Mouse (Mus musculus): ENCODE data around the gene Bicral. TPM values are rescaled to one million over a fixed set of nuclear protein-coding genes. Genes with fewer than 3 reads are reported as not detected.

Gene Bicral
- polyA plus RNA-seq, 1 experiment: 35.9 TPM

- Histone ChIP-seq H3K4me3 (replicated peaks; ENCODE audit: insufficient read depth, low read depth, low read length) (peak within 1 kb of the TSS; percentile 84), H3K4me1 (ENCODE audit: control insufficient read depth, insufficient read depth, low read length) (peaks cover 15% of the 10 kb centered on the region), H3K27ac (ENCODE audit: insufficient read depth, low read length) (peak within 1 kb of the TSS; percentile 89), H3K27me3 (ENCODE audit: control insufficient read depth, insufficient read depth, low read length) (no peaks in the 10 kb centered on the region)
- DNase-seq: peak; percentile 97 to 98
- TF ChIP-seq CTCF (IDR thresholded peaks at IDR 0.05; ENCODE audit: borderline replicate concordance, insufficient read depth, low read depth, low read length) (no peak), POLR2A (IDR thresholded peaks at IDR 0.05; ENCODE audit: borderline replicate concordance, insufficient read depth, low read length) (peak; percentile 96)
- WGBS: under 1% methylated on average over 40 of the region's 40 CpGs
These were observed 32.0 kb upstream of the Bicral start, which contains the start of gene Tbcc for GRCm38 (mm10) chr17:46890116-46890815. TSS of gene Tbcc (plus strand) at chr17:46890684.

- peaks cover 15% of the 10 kb centered on the region for H3K4me1 ChIP-seq (ENCODE audit: control insufficient read depth, insufficient read depth, low read length)
- peak; percentile 60 for TF ChIP-seq POLR2A (IDR thresholded peaks at IDR 0.05; ENCODE audit: borderline replicate concordance, insufficient read depth, low read length)
- no peak for TF ChIP-seq CTCF (IDR thresholded peaks at IDR 0.05; ENCODE audit: borderline replicate concordance, insufficient read depth, low read depth, low read length)
- under 1% methylated on average over 44 of the region's 44 CpGs for WGBS
These were observed 31.3 kb upstream of the Bicral start for GRCm38 (mm10) chr17:46889450-46890084.

GRCm38 (mm10) chr17:46888511-46889212 lies 30.4 kb upstream of the Bicral start:
- DNase-seq: peak; percentile 67 to 76
- TF ChIP-seq POLR2A (IDR thresholded peaks at IDR 0.05; ENCODE audit: borderline replicate concordance, insufficient read depth, low read length) (no peak), CTCF (IDR thresholded peaks at IDR 0.05; ENCODE audit: borderline replicate concordance, insufficient read depth, low read depth, low read length) (peak; percentile 76)
- no peak overlapping the region; the same call in 1 of the 2 replicates for H3K27ac ChIP-seq (ENCODE audit: insufficient read depth, low read length)
- peaks cover 16% of the 10 kb centered on the region for H3K4me1 ChIP-seq (ENCODE audit: control insufficient read depth, insufficient read depth, low read length)
- no peaks in the 10 kb centered on the region for H3K27me3 ChIP-seq (ENCODE audit: control insufficient read depth, insufficient read depth, low read length)
- peak overlapping the region; percentile 69 for H3K4me3 ChIP-seq (replicated peaks; ENCODE audit: insufficient read depth, low read depth, low read length)
- 32% methylated on average over 16 of the region's 16 CpGs for WGBS

More at GRCm38 (mm10) chr17:46889450-46890084, 31.3 kb upstream of the Bicral start:
- DNase-seq: peak; percentile 89 to 90
- Histone ChIP-seq H3K4me3 (replicated peaks; ENCODE audit: insufficient read depth, low read depth, low read length) (peak overlapping the region; percentile 69), H3K27me3 (ENCODE audit: control insufficient read depth, insufficient read depth, low read length) (no peaks in the 10 kb centered on the region), H3K27ac (ENCODE audit: insufficient read depth, low read length) (peak overlapping the region; percentile 89)

DNA sequence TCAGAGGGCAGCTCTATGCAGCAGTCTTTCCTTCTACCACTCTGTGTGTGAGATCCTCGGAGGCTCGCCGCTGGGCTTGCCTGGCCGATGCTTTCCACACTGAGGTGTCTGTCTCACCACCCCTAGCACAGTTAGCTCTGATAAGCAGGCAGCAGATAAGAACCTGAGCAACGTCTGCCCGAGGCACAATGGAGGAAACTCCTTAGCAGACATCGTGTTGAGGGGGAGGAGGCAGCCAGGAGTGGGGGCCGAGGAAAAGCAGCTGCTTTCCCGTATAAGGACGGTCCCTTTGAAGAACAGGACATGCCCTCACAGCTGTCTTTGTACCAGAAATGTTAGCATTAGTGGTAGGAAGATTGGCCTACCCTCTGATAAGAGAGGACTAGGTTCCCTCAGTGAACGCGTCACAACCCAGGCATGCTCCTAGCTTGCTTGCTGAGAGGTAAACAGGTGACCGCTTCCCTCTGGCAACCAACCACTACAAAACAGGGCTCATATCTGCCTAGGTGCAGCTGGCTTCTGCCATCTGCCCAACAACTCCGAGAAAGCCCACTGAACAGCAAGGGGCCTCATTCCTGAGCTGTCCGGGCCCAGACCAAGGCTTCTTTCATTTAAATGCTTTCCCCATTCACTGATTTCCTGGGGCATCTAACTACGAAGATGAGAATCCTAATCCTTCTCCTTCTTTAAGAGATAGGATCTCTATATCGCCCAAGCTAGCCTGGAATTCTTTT lies 27.8 kb upstream of the Bicral start:
- WGBS: 42% methylated on average over 17 of the region's 17 CpGs
- no peak for TF ChIP-seq CTCF (IDR thresholded peaks at IDR 0.05; ENCODE audit: borderline replicate concordance, insufficient read depth, low read depth, low read length)
- TF ChIP-seq POLR2A (IDR thresholded peaks at IDR 0.05; ENCODE audit: borderline replicate concordance, insufficient read depth, low read length): no peak
- no peak overlapping the region for H3K4me3 ChIP-seq (replicated peaks; ENCODE audit: insufficient read depth, low read depth, low read length)
- H3K27ac ChIP-seq (ENCODE audit: insufficient read depth, low read length): no peak overlapping the region
- peak; percentile 36 for DNase-seq
- no peaks in the 10 kb centered on the region for H3K27me3 ChIP-seq (ENCODE audit: control insufficient read depth, insufficient read depth, low read length)
- peaks cover 26% of the 10 kb centered on the region for H3K4me1 ChIP-seq (ENCODE audit: control insufficient read depth, insufficient read depth, low read length)

DNA sequence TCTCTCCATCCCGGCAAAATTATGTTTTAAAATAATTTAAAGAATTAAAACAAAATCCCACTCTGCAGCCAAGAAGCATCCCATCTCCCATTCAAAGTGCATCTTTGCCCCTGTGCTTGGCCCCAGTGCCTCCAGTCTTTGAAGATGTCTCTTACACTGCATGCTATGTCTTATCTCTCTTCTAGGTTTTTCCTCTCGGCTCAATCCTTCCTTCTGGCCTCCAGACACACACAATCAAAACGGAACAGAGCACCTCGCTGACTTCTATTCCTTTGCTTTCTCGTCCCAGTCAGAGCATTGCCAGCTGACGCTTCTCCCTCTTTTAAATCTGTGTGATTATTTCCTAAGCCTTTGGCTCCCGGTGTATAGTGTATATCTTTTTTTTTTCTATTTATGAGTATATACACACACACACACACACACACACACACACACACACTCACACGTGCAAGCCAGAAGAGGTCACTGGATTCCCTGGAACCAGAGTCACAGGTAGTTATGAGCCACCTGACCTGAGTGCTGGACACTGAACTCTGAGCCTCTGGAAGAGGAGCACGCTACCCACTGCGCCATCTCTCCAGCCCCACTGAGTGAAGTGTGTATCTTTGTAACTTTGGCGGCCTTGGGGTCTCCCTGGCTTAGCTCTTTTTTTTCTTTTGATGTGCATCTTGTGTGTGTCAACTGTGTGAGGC lies 27.1 kb upstream of the Bicral start:
- Histone ChIP-seq H3K4me3 (replicated peaks; ENCODE audit: insufficient read depth, low read depth, low read length) (no peak overlapping the region), H3K27ac (ENCODE audit: insufficient read depth, low read length) (no peak overlapping the region), H3K4me1 (ENCODE audit: control insufficient read depth, insufficient read depth, low read length) (peaks cover 26% of the 10 kb centered on the region), H3K27me3 (ENCODE audit: control insufficient read depth, insufficient read depth, low read length) (no peaks in the 10 kb centered on the region)
- no peak for DNase-seq
- TF ChIP-seq POLR2A (IDR thresholded peaks at IDR 0.05; ENCODE audit: borderline replicate concordance, insufficient read depth, low read length) (no peak), CTCF (IDR thresholded peaks at IDR 0.05; ENCODE audit: borderline replicate concordance, insufficient read depth, low read depth, low read length) (no peak)
- 84% methylated on average over 11 of the region's 11 CpGs for WGBS

- Histone ChIP-seq H3K4me3 (replicated peaks; ENCODE audit: insufficient read depth, low read depth, low read length) (no peak overlapping the region), H3K27ac (ENCODE audit: insufficient read depth, low read length) (no peak overlapping the region), H3K4me1 (ENCODE audit: control insufficient read depth, insufficient read depth, low read length) (peaks cover 26% of the 10 kb centered on the region), H3K27me3 (ENCODE audit: control insufficient read depth, insufficient read depth, low read length) (no peaks in the 10 kb centered on the region)
- 85% methylated on average over 6 of the region's 6 CpGs for WGBS
- no peak for TF ChIP-seq CTCF (IDR thresholded peaks at IDR 0.05; ENCODE audit: borderline replicate concordance, insufficient read depth, low read depth, low read length)
- no peak for TF ChIP-seq POLR2A (IDR thresholded peaks at IDR 0.05; ENCODE audit: borderline replicate concordance, insufficient read depth, low read length)
- DNase-seq: no peak
These were observed 26.5 kb upstream of the Bicral start for GRCm38 (mm10) chr17:46884766-46885165.

- Histone ChIP-seq H3K4me1 (ENCODE audit: control insufficient read depth, insufficient read depth, low read length) (peaks cover 26% of the 10 kb centered on the region), H3K4me3 (replicated peaks; ENCODE audit: insufficient read depth, low read depth, low read length) (no peak overlapping the region), H3K27ac (ENCODE audit: insufficient read depth, low read length) (no peak overlapping the region), H3K27me3 (ENCODE audit: control insufficient read depth, insufficient read depth, low read length) (no peaks in the 10 kb centered on the region)
- 87% methylated on average over 9 of the region's 9 CpGs for WGBS
- TF ChIP-seq POLR2A (IDR thresholded peaks at IDR 0.05; ENCODE audit: borderline replicate concordance, insufficient read depth, low read length): no peak
- no peak for TF ChIP-seq CTCF (IDR thresholded peaks at IDR 0.05; ENCODE audit: borderline replicate concordance, insufficient read depth, low read depth, low read length)
- DNase-seq: no peak
These were observed 24.8 kb upstream of the Bicral start for GRCm38 (mm10) chr17:46883107-46883506.

Measured in cerebellum, adult 2 months (tissue).